Mouse (Mus musculus): ENCODE measurements at regions not wholly inside any gene's neighbourhood (a gene's known extent, or its start where the extent isn't known, plus 50 kb on each side); places are given as distances from the start of the nearest gene placed in this dataset.

GRCm38 (mm10) chr3:20986942-20987341 lies 620.0 kb upstream of the Agtr1b start:
- no peak overlapping the region for H3K9ac ChIP-seq (ENCODE audit: low read depth, low read length)
- H3K36me3 ChIP-seq (ENCODE audit: control insufficient read depth, insufficient read depth, low read length), result no peaks in the 10 kb centered on the region
- no peak overlapping the region for H3K4me2 ChIP-seq
- no peak overlapping the region for H3K27ac ChIP-seq (ENCODE audit: low read depth, low read length)
- ATAC-seq (replicated peaks; ENCODE audit: low FRiP score) (no peak), DNase-seq (ENCODE audit: low spot score) (no peak)
- no peaks in the 10 kb centered on the region for H3K9me3 ChIP-seq (ENCODE audit: control insufficient read depth, low read length)
- no peaks in the 10 kb centered on the region for H3K27me3 ChIP-seq (replicated peaks; ENCODE audit: control insufficient read depth, insufficient read depth, low read length)
- no peaks in the 10 kb centered on the region for H3K4me1 ChIP-seq (replicated peaks; ENCODE audit: control insufficient read depth, insufficient read depth, low read length)
- H3K4me3 ChIP-seq (ENCODE audit: low read depth, low read length), result no peak overlapping the region
- WGBS, result 4% methylated on average over 1 of the region's 1 CpGs

- WGBS, result 41% methylated on average over 1 of the region's 1 CpGs
- no peak for ATAC-seq (replicated peaks; ENCODE audit: low FRiP score)
- DNase-seq (ENCODE audit: low spot score), result no peak
Observed at GRCm38 (mm10) chr3:20986377-20986727, 619.4 kb upstream of the Agtr1b start.

GRCm38 (mm10) chr3:20985682-20986376 lies 618.9 kb upstream of the Agtr1b start:
- Histone ChIP-seq H3K36me3 (ENCODE audit: control insufficient read depth, insufficient read depth, low read length) (no peaks in the 10 kb centered on the region), H3K4me1 (replicated peaks; ENCODE audit: control insufficient read depth, insufficient read depth, low read length) (no peaks in the 10 kb centered on the region), H3K4me2 (no peak overlapping the region), H3K27me3 (replicated peaks; ENCODE audit: control insufficient read depth, insufficient read depth, low read length) (no peaks in the 10 kb centered on the region), H3K9me3 (ENCODE audit: control insufficient read depth, low read length) (no peaks in the 10 kb centered on the region), H3K9ac (ENCODE audit: low read depth, low read length) (no peak overlapping the region), H3K4me3 (ENCODE audit: low read depth, low read length) (no peak overlapping the region), H3K27ac (ENCODE audit: low read depth, low read length) (no peak overlapping the region)
- DNase-seq (ENCODE audit: low spot score), result no peak
- no peak for ATAC-seq (replicated peaks; ENCODE audit: low FRiP score)
- 55% methylated on average over 4 of the region's 4 CpGs for WGBS

More at GRCm38 (mm10) chr3:20986377-20986727, 619.4 kb upstream of the Agtr1b start:
- no peak overlapping the region for H3K9ac ChIP-seq (ENCODE audit: low read depth, low read length)
- H3K4me3 ChIP-seq (ENCODE audit: low read depth, low read length), result no peak overlapping the region
- H3K4me2 ChIP-seq, result no peak overlapping the region
- H3K27me3 ChIP-seq (replicated peaks; ENCODE audit: control insufficient read depth, insufficient read depth, low read length), result no peaks in the 10 kb centered on the region
- H3K27ac ChIP-seq (ENCODE audit: low read depth, low read length), result no peak overlapping the region
- no peaks in the 10 kb centered on the region for H3K4me1 ChIP-seq (replicated peaks; ENCODE audit: control insufficient read depth, insufficient read depth, low read length)
- no peaks in the 10 kb centered on the region for H3K36me3 ChIP-seq (ENCODE audit: control insufficient read depth, insufficient read depth, low read length)
- H3K9me3 ChIP-seq (ENCODE audit: control insufficient read depth, low read length), result no peaks in the 10 kb centered on the region

- 59% methylated on average over 1 of the region's 1 CpGs for WGBS
- no peak for DNase-seq (ENCODE audit: low spot score)
- Histone ChIP-seq H3K27ac (ENCODE audit: low read depth, low read length) (no peak overlapping the region), H3K4me2 (no peak overlapping the region), H3K9me3 (ENCODE audit: control insufficient read depth, low read length) (no peaks in the 10 kb centered on the region), H3K36me3 (ENCODE audit: control insufficient read depth, insufficient read depth, low read length) (no peaks in the 10 kb centered on the region), H3K4me3 (ENCODE audit: low read depth, low read length) (no peak overlapping the region), H3K27me3 (replicated peaks; ENCODE audit: control insufficient read depth, insufficient read depth, low read length) (no peaks in the 10 kb centered on the region), H3K4me1 (replicated peaks; ENCODE audit: control insufficient read depth, insufficient read depth, low read length) (no peaks in the 10 kb centered on the region), H3K9ac (ENCODE audit: low read depth, low read length) (no peak overlapping the region)
- ATAC-seq (replicated peaks; ENCODE audit: low FRiP score), result no peak
Observed at GRCm38 (mm10) chr3:20984146-20984545, 617.2 kb upstream of the Agtr1b start.

GRCm38 (mm10) chr3:20973077-20973476 lies 606.1 kb upstream of the Agtr1b start:
- 80% methylated on average over 1 of the region's 1 CpGs for WGBS
- Histone ChIP-seq H3K9ac (ENCODE audit: low read depth, low read length) (no peak overlapping the region), H3K36me3 (ENCODE audit: control insufficient read depth, insufficient read depth, low read length) (no peaks in the 10 kb centered on the region), H3K27me3 (replicated peaks; ENCODE audit: control insufficient read depth, insufficient read depth, low read length) (no peaks in the 10 kb centered on the region), H3K4me3 (ENCODE audit: low read depth, low read length) (no peak overlapping the region), H3K9me3 (ENCODE audit: control insufficient read depth, low read length) (no peaks in the 10 kb centered on the region), H3K4me1 (replicated peaks; ENCODE audit: control insufficient read depth, insufficient read depth, low read length) (no peaks in the 10 kb centered on the region), H3K4me2 (no peak overlapping the region), H3K27ac (ENCODE audit: low read depth, low read length) (no peak overlapping the region)
- ATAC-seq (replicated peaks; ENCODE audit: low FRiP score) (no peak), DNase-seq (ENCODE audit: low spot score) (no peak)
